Mouse (Mus musculus): Measurements from ENCODE around the gene Nelfcd. TPM values are rescaled to one million over a fixed set of nuclear protein-coding genes. Genes with fewer than 3 reads are reported as not detected.

Gene Nelfcd
- total RNA-seq, 2 experiments from 2014 or later: 55.1 to 62.2 TPM

DNA sequence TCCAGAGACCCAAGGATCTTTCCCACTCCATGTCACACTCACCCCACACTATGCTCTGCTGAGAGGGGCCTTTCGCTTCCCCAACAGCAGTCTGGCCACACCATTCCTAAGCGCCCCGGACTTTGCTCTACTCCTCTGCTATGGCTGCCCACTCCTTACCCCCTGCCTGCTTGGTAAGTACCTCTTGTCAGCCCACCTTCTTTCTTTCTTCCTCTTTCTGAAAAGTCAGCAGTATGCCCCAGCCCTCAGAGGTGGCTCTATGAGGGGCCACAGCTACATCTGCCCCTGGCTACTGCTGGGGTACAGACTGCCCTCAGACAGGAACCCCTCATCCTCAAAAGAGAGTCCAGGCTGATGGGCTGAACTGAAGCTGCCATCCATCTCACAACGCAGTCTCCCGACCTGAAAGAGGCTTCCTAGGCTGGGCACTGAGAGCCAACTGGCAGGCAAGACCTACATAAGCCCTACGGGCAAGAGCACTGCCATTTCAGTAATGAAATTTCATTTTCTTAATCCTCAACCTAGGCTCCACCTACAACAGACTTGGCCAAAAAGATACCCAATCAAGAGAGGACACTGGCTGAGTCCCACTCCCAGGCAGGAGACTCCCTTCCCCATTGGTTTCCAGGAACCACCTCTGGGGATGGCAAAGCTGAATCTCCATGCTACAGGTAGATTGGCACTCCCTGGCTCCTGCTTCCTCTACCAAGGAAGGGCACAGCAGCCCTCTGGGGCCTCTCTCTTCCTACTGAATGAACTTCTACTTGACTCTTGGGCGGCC, 21.5 kb downstream of the Nelfcd start:
- DNase-seq: no peak

DNA sequence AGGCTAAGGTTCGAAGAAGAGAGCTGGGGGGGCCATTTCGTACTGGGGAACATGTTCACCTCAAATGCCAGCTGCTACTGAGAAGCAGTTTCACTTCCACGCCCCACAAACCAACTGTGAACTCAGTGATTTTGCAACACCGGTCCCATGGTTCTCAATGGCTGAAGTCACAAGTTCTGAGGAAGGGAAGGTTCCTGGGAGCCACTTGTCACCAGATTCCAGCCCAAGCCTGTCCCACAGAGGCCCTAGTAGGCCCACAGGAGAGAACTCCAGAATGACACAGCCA, 22.0 kb downstream of the Nelfcd start:
- DNase-seq: peak; percentile 40

DNA sequence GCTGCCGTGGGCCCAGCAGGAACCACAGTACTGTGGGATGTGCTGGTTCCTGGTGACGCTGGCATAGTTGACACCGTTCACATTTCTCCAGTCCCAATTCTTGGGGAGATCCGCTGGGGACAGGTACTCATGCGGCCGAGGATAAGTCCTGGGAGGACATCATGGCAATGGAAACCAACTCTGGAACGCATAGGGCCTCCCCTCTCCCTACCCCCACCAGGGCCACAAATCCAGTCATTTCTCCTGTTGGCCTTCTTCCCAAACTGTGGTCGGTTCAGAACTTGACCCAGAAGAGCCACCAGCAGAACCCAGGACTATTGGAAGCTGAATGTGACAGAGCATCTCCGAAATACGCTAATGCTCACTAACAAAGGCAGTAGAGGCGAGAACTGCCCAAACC, 22.6 kb downstream of the Nelfcd start:
- DNase-seq: no peak

DNA sequence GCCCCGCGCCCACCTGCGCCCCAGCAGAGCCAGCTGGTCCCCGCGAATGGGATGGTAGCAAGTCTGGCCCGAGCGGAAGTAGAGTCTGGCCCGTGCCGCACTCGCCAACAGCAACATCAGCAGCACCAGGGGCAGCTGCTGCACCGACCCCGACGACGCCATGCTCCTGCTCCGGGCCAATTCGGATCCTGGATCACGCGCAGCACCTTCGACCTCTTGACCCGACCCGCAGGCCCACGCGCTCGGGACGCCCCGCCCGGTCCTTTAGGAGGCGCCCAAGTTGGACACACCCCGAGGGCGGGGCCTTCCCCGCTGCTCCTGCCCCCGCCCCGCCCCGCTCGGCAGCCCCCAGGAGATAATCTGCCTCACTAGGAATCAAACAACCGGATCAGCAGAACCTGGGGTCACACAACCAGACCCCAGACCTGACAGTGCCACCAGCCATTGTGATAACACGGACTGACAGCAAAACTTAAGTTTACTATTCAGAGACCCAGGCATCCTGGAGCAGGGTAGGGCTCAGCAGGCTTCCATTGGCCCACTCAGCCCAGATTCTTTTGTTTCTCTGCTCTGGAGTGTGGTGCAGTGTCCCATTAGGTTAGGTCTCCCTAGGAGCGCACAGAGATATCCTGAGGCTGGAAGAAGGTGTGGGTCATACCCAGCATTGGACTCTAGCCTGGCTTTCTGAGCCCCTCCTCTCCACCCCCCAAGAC, 23.3 kb downstream of the Nelfcd start, which contains the start of gene Ctsz:
Gene Ctsz (minus strand): TSS at position 303 of the 713 bp plus-strand sequence.
- DNase-seq: peak; percentile 85

- no peak for DNase-seq
These were observed 23.8 kb downstream of the Nelfcd start for GRCm38 (mm10) chr2:174439450-174439838.

- no peak for DNase-seq
These were observed 24.4 kb downstream of the Nelfcd start for GRCm38 (mm10) chr2:174439961-174440360.

DNA sequence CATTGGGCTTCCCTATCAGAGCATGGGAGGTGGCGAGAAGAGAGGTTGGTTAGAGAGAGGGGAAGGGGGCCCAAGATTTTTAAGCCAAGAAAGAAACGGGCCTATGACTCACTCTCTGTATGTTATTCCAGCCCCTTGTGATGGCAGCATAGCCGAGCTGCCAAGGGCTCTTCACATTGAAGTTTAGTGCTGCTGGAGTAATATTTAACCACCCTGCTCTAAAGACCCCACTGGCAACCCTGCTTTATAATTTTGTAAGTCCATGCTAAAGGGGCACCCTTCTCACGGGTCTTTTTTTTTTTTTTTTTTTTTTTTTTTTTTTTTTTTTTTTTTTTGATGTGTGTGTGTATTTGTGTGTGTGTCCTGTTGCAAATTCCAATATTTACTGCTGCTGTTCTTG, 26.3 kb downstream of the Nelfcd start:
- DNase-seq: no peak

DNA sequence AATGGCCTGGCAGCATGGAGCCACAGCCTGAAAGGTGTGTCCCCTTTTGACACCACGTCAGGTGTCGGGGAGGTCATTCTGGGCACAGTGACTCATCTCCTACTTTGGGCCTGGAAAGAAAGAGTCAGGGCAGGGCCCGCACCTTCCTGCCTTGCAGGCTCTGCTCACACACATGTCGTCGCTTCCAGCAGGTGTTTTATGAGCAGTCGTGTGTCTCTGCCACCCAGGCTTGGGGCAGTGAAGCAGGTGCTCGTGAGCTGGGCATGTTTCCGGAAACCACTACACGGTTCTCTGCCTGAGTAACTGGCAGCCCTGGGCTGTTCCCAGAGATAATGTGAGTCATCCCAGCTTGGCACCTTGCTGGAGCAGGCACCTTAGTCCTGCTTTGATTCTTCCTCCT, 26.9 kb downstream of the Nelfcd start:
- peak; percentile 31 for DNase-seq

- DNase-seq: no peak
These were observed 27.4 kb downstream of the Nelfcd start for GRCm38 (mm10) chr2:174443046-174443445.

DNA sequence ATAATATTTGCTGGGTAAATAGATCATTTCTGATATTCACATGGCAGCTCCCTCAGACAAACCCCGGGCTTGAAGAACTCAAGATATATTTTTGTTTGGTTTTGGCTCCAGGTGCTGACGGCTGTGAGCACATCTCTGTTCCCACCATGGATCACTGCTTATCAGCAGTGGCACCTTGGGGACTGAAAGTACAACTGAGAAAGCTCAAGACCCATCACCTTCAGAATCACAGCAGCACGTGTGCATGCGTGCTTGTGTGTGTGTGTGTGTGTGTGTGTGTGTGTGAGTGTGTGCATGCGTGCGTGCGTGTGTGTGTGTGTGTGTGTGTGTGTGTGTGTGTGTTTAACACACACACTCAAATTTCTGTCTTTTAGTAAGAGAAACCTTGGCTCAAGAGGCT, 28.8 kb downstream of the Nelfcd start:
- DNase-seq: no peak

DNA sequence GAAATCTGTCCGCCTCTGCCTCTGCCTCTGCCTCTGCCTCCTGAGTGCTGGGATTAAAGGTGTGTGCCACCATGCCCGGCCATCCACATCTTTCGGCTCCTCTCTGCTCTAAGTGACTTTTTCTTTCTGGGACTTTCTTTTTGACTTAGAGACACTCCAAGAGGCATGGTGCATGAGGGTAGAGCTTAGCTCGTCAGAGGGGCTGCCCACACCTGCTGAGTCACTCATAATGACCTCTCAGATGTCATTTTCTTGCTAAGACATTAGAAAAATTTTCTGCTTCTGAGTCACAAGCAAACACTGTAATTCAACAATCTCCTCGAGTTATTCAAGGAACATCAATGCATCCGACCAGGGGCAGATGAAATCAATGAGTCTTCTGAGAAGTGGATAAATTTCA, 29.4 kb downstream of the Nelfcd start:
- no peak for DNase-seq

DNA sequence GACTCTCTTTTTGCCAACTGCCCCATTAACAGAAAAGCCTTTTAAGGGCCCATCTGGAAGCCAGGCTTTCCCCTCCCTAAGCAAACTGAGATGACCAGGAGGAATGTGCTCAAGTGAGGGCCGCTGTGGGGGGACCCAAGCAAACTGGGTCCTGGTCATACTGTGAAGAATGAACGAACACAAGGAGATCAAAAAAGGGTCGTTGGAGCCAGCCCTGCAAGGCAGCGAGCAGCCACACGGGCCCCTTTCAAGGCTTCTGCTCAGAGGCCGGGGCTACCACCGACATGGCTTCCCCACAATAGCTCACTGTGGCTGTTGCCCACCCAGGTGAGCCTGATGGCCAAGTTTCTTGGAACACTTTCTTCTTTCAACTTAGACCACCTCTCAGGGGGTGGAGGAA, 30.9 kb downstream of the Nelfcd start:
- no peak for DNase-seq

DNA sequence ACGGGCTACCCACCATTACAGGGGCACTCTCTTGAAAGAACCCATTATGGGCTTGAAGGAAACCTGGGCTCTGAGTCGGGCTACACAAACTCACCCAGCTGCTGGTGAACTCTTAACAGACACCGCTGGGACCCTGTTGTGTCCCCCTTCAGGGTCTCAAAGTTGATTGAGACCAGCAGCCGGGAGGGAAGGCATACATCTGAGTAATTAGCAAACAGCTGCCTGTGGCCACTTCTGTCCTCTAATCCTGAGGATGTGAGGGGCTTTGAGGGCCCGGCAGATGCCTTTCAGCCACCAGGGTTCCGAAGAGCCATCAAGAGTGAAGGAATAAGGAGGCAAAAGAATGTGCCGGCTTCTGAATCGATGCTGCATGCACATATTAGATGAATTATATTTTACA, 31.3 kb downstream of the Nelfcd start:
- no peak for DNase-seq

DNA sequence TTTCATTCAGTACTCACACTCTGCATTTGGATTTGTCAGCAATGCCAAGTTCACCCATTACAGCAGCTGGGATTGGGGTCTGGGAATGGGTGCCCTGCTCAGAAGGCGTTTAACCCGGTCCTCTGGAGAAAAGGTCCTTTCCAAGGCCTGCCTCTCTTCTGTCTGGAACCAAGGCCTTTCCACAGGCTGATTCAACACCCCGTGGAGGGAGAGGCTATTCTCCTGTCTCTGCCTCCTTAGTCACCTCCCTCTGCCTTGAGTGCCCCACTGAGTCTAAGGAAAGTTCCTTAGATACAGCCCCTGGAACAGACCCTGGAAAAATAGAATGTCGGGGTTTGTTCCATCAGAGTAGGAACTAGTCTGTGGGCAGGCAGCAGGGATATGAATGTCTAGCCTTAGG, 32.8 kb downstream of the Nelfcd start:
- DNase-seq: no peak

DNA sequence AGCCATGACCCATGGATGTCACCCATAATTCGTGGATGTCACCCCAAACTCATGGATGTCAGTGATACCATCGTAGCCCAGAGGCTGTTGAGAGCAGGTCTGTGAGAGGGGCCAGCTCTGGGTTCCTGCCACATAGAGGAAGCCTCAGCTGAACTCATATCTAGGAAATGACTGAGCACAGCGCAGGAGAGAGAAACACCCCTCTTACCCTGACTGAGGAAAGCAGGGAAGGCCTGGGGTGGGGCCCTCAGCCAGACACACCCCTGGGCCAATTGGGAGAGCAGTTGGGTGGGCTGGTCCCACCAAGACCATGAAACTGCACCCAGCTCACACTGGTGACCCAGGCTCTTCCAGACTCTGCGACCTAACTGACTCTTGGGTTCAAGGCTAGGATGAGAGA, 34.7 kb downstream of the Nelfcd start, which contains the start of gene Tubb1:
Gene Tubb1 (plus strand): TSS at position 343 of the 400 bp plus-strand sequence.
- DNase-seq: no peak

DNA sequence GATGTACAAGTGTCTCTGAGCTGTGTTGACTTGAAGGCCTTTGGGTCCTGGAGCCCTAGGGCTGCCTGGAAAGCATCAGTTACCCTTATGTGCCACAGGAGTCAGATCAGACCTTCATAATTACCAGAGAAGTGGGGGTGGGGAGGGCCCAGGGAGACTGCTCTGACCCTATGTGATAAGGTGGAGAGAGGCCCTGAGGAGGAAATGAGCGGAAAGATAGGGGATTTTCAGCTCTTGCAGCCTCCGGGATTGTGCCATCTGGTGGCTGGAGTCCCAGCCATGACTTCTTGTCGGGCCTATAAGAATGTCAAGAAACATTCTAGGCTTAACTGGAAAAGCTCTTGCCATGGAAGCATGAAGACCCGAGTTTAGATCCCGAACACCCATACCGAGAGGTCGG, 38.1 kb downstream of the Nelfcd start:
- DNase-seq: peak; percentile 32

- DNase-seq: no peak
These were observed 43.8 kb downstream of the Nelfcd start for GRCm38 (mm10) chr2:174459365-174459764.

DNA sequence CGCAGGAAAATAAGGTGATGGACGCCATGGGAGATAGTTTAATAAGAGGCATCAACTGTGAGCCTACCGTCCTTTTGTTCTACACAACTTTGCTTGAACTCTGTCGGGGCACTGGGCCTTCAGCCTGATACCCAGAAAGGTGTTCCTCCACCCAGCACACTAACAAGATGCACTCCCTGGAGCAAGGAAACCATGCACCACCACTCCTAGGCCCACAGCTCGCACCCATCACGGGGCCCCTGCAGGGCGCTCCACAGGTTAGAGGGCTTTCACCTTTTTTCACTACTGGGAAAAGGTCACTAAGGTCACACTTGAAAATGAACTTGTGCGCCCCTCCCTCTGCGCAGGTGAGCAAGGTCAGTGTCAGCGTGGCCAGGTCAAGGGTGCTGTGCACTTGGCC, 47.8 kb downstream of the Nelfcd start:
- no peak for DNase-seq

GRCm38 (mm10) chr2:174463789-174464523, 48.4 kb downstream of the Nelfcd start, which contains the start of gene Atp5e:
Gene Atp5e (minus strand): TSS chr2:174464105.
- peak; percentile 97 for DNase-seq

DNA sequence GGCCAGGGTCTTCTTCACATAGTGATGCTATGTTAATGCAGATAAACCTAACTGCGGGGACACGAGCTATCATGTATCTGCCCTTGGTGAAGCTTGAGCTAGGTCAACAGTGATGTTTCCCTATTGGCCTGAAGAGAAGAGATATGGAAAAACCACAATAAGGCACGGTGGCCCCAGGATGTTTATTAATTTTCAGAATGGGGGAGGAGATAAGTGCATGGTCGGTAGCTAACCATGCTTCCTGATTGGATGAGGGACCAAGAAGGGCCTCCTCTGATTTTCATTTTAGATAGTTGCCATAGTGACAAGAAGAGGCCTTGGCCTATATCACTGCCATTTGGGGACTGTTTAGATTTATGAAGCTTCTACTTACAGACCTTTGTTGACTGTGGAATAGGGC, 54.7 kb downstream of the Nelfcd start:
- peak; percentile 37 for DNase-seq

DNA sequence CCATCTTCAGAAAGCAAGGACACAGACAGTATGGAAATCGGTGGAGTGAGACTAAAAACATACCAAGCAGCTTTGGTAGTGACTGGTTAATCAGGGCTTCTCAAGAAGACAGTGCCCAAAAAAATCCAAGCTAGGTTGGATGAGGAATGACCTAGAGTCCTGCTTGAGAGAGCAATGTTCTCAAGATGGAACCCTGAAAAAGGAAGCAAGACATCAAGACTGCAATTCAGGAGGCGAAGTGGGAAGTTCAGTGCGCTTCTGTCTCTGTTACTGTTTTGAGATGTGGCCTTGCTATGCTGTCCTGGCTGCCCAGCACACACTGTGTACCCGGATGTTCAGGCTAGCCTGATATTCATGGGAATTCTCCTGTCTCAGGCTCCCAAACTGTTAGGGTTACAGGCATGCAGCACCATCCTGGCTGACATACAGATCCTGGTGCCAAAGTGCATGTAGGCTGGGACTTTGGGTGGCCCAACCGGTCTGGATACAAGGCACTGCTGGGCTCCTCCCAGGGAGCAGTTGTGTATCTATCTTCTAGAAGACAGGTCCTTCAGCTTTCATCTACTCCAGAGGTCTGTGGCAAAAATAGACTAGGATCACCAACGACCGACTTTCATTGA, 55.3 kb downstream of the Nelfcd start:
- DNase-seq: peak; percentile 44

GRCm38 (mm10) chr2:174472407-174472806, 56.8 kb downstream of the Nelfcd start:
- DNase-seq: no peak
